Mouse (Mus musculus) forebrain, embryonic 14.5 days (tissue): ENCODE data around the gene Katnal1. TPM values are rescaled to one million over a fixed set of nuclear protein-coding genes. Genes with fewer than 3 reads are reported as not detected.

Experiments used
- ATAC-seq: fragments of 200-750 bp; cut with Nextera tagmentation; 2 replicates; pipeline ENCODE4 v1.8.0; 2017; ENCODE audit warnings: mild to moderate bottlenecking, moderate library complexity
- DNase-seq: peaks from one replicate; pipeline ENCODE4 v3.0.0-alpha.2; 2015; ENCODE audit warnings: low spot score
- H3K27ac ChIP-seq: fragments of 300-500 bp; sonication (generic); 2 replicates; pipeline ENCODE4 v1.5.1; 2014; ENCODE audit warnings: low read depth, mild to moderate bottlenecking, control low read depth, low read length, moderate library complexity
- H3K27me3 ChIP-seq: fragments of 300-500 bp; sonication (generic); replicated peaks from 2 replicates; pipeline ENCODE4 v1.6.1; 2014; ENCODE audit warnings: low read length, control low read depth, mixed read lengths; ENCODE audit not compliant: control insufficient read depth, insufficient read depth
- H3K36me3 ChIP-seq: fragments of 300-500 bp; sonication (generic); 2 replicates; pipeline ENCODE4 v1.6.1; 2014; ENCODE audit warnings: low read length, control low read depth; ENCODE audit not compliant: control insufficient read depth, insufficient read depth
- H3K4me1 ChIP-seq: fragments of 300-500 bp; sonication (generic); 2 replicates; pipeline ENCODE4 v1.6.1; 2014; ENCODE audit warnings: antibody characterized with exemption, low read length, control low read depth; ENCODE audit not compliant: control insufficient read depth, insufficient read depth
- H3K4me2 ChIP-seq: fragments of 300-500 bp; sonication (generic); 2 replicates; pipeline ENCODE4 v1.6.1; 2014; ENCODE audit warnings: mild to moderate bottlenecking, control low read depth, low read length
- H3K4me3 ChIP-seq: fragments of 300-500 bp; sonication (generic); 2 replicates; pipeline ENCODE4 v1.5.1; 2014; ENCODE audit warnings: low read depth, low read length, control low read depth
- H3K9ac ChIP-seq: fragments of 300-500 bp; sonication (generic); 2 replicates; pipeline ENCODE4 v1.6.1; 2014; ENCODE audit warnings: mild to moderate bottlenecking, low read length, control low read depth, moderate library complexity
- H3K9me3 ChIP-seq: fragments of 300-500 bp; sonication (generic); replicated peaks from 2 replicates; pipeline ENCODE4 v1.6.1; 2016; ENCODE audit warnings: low read length, control low read depth, mixed read lengths; ENCODE audit not compliant: control insufficient read depth
- WGBS: fragments of 180-500 bp; shearing (Covaris S2); extraction: QIAGEN DNeasy Blood & Tissue Kit; methylation state at CpG from one replicate; pipeline ENCODE4 v1.1.7; 2014; 5-methylcytosine and 5-hydroxymethylcytosine counted together
- polyA plus RNA-seq: library from polyadenylated mRNA; unstranded; fragments of >200 nt; fragmentation: Nextera tagmentation; extraction: Ambion mirVana; gene quantifications from 2 replicates; pipeline ENCODE4 v1.2.1, GENCODE M21; 2014

Katnal1 gene
- polyA plus RNA-seq, 1 experiment from 2014 or later: 30.6 TPM

GRCm38 (mm10) chr5:148854166-148854565 lies 75.0 kb downstream of the Katnal1 start:
- Histone ChIP-seq H3K9ac (no peak overlapping the region), H3K27me3 (no peaks in the 10 kb centered on the region), H3K27ac (no peak overlapping the region), H3K36me3 (no peaks in the 10 kb centered on the region), H3K9me3 (no peaks in the 10 kb centered on the region), H3K4me1 (no peaks in the 10 kb centered on the region), H3K4me3 (no peak overlapping the region), H3K4me2 (no peak overlapping the region)
- WGBS: 30% methylated on average over 5 of the region's 5 CpGs
- ATAC-seq (no peak), DNase-seq (peak; percentile 58)

- 79% methylated on average over 6 of the region's 6 CpGs for WGBS
Measured at GRCm38 (mm10) chr5:148849516-148849915, 79.6 kb downstream of the Katnal1 start.

GRCm38 (mm10) chr5:148847032-148847431 lies 82.1 kb downstream of the Katnal1 start:
- H3K9ac ChIP-seq: no peak overlapping the region
- H3K4me3 ChIP-seq: no peak overlapping the region
- no peaks in the 10 kb centered on the region for H3K36me3 ChIP-seq
- H3K9me3 ChIP-seq: no peaks in the 10 kb centered on the region
- no peaks in the 10 kb centered on the region for H3K4me1 ChIP-seq
- H3K27me3 ChIP-seq: no peaks in the 10 kb centered on the region
- H3K4me2 ChIP-seq: no peak overlapping the region
- DNase-seq: no peak
- 92% methylated on average over 5 of the region's 5 CpGs for WGBS
- ATAC-seq: no peak
- no peak overlapping the region for H3K27ac ChIP-seq

More at GRCm38 (mm10) chr5:148849516-148849915, 79.6 kb downstream of the Katnal1 start:
- no peak overlapping the region for H3K4me2 ChIP-seq
- H3K4me3 ChIP-seq: no peak overlapping the region
- no peaks in the 10 kb centered on the region for H3K27me3 ChIP-seq
- H3K27ac ChIP-seq: no peak overlapping the region
- no peaks in the 10 kb centered on the region for H3K36me3 ChIP-seq
- H3K9ac ChIP-seq: no peak overlapping the region
- ATAC-seq (no peak), DNase-seq (peak; percentile 20)
- no peaks in the 10 kb centered on the region for H3K4me1 ChIP-seq
- H3K9me3 ChIP-seq: no peaks in the 10 kb centered on the region

- Histone ChIP-seq H3K27ac (no peak overlapping the region), H3K4me1 (no peaks in the 10 kb centered on the region; the same call in 1 of the 2 replicates), H3K9me3 (no peaks in the 10 kb centered on the region), H3K4me2 (no peak overlapping the region), H3K36me3 (no peaks in the 10 kb centered on the region), H3K27me3 (no peaks in the 10 kb centered on the region), H3K9ac (no peak overlapping the region), H3K4me3 (no peak overlapping the region)
- ATAC-seq (no peak), DNase-seq (no peak)
- WGBS: 37% methylated on average over 8 of the region's 8 CpGs
Measured at GRCm38 (mm10) chr5:148837069-148837468, 92.1 kb downstream of the Katnal1 start.

- peak; percentile 78 for DNase-seq
- peaks cover 2% of the 10 kb centered on the region; the same call in 1 of the 2 replicates for H3K4me1 ChIP-seq
- no peak overlapping the region for H3K27ac ChIP-seq
- H3K36me3 ChIP-seq: no peaks in the 10 kb centered on the region
- H3K9me3 ChIP-seq: no peaks in the 10 kb centered on the region
- H3K4me3 ChIP-seq: no peak overlapping the region
- peak overlapping the region; percentile 38 for H3K4me2 ChIP-seq
- WGBS: 2% methylated on average over 23 of the region's 23 CpGs
- ATAC-seq: peak; percentile 86; the same call in 1 of the 2 replicates
- no peaks in the 10 kb centered on the region for H3K27me3 ChIP-seq
- H3K9ac ChIP-seq: no peak overlapping the region
Measured at GRCm38 (mm10) chr5:148831596-148832257, 97.4 kb downstream of the Katnal1 start.

GRCm38 (mm10) chr5:148831141-148831547 lies 98.0 kb downstream of the Katnal1 start:
- WGBS: 2% methylated on average over 9 of the region's 9 CpGs
- peak overlapping the region; percentile 38 for H3K4me2 ChIP-seq
- peak; percentile 65 for ATAC-seq
- H3K36me3 ChIP-seq: no peaks in the 10 kb centered on the region
- H3K9me3 ChIP-seq: no peaks in the 10 kb centered on the region
- H3K27ac ChIP-seq: no peak overlapping the region
- H3K4me1 ChIP-seq: peaks cover 2% of the 10 kb centered on the region; the same call in 1 of the 2 replicates
- no peaks in the 10 kb centered on the region for H3K27me3 ChIP-seq
- H3K9ac ChIP-seq: 0 out of 2 replicates have a peak overlapping the region, but pooled peaks have one; percentile 2
- DNase-seq: peak; percentile 36
- H3K4me3 ChIP-seq: no peak overlapping the region

GRCm38 (mm10) chr5:148825732-148826131 lies 103.4 kb downstream of the Katnal1 start:
- ATAC-seq (no peak), DNase-seq (no peak)
- H3K27ac ChIP-seq: no peak overlapping the region
- H3K4me2 ChIP-seq: no peak overlapping the region
- H3K27me3 ChIP-seq: no peaks in the 10 kb centered on the region
- H3K4me3 ChIP-seq: no peak overlapping the region
- 90% methylated on average over 7 of the region's 7 CpGs for WGBS
- no peaks in the 10 kb centered on the region for H3K9me3 ChIP-seq
- H3K4me1 ChIP-seq: peaks cover 3% of the 10 kb centered on the region
- no peaks in the 10 kb centered on the region for H3K36me3 ChIP-seq
- no peak overlapping the region for H3K9ac ChIP-seq

GRCm38 (mm10) chr5:148822772-148823171 lies 106.3 kb downstream of the Katnal1 start:
- 71% methylated on average over 13 of the region's 13 CpGs for WGBS
- ATAC-seq: no peak
- Histone ChIP-seq H3K4me1 (peaks cover 10% of the 10 kb centered on the region), H3K9me3 (no peaks in the 10 kb centered on the region), H3K9ac (no peak overlapping the region), H3K27ac (no peak overlapping the region), H3K4me2 (no peak overlapping the region), H3K4me3 (no peak overlapping the region), H3K36me3 (no peaks in the 10 kb centered on the region), H3K27me3 (no peaks in the 10 kb centered on the region)
- peak; percentile 41 for DNase-seq
